Mouse (Mus musculus) duodenum, adult 2 months (tissue): ENCODE measurements around the gene Sec24c. TPM values are rescaled to one million over a fixed set of nuclear protein-coding genes. Genes with fewer than 3 reads are reported as not detected.

ENCODE experiments used
- polyA plus RNA-seq: library from polyadenylated mRNA; depleted of rRNA; stranded (reverse); fragments of >200 nt; gene quantifications from 2 replicates; pipeline ENCODE4 v1.2.3, GENCODE M21; 2012; ENCODE audit warnings: low replicate concordance; rRNA removed

Gene Sec24c
- polyA plus RNA-seq = 197 and 317 TPM in 2 replicates

GRCm38 (mm10) chr14:20674064-20674833 is at the start of gene Sec24c:
TSS of gene Sec24c (plus strand) at chr14:20674308.

GRCm38 (mm10) chr14:20640644-20641437 is 33.3 kb upstream of the Sec24c start, which contains the start of gene Usp54:
TSS of gene Usp54 (minus strand) at chr14:20641063.

GRCm38 (mm10) chr14:20656361-20656760 is 17.7 kb upstream of the Sec24c start, which contains the start of gene Myoz1:
TSS of gene Myoz1 (minus strand) at chr14:20656540.

GRCm38 (mm10) chr14:20668154-20668810 is 5.8 kb upstream of the Sec24c start, which contains the start of gene Synpo2l:
TSS of gene Synpo2l (minus strand) at chr14:20668354.

GRCm38 (mm10) chr14:20694884-20695760 is 21.0 kb downstream of the Sec24c start, which contains the start of gene Fut11:
TSS of gene Fut11 (plus strand) at chr14:20694968.

GRCm38 (mm10) chr14:20702741-20703381 is 28.8 kb downstream of the Sec24c start, which contains the start of gene Chchd1:
TSS of gene Chchd1 (plus strand) at chr14:20703006.

GRCm38 (mm10) chr14:20707201-20708190 is 33.4 kb downstream of the Sec24c start, which contains the start of gene Zswim8:
TSS of gene Zswim8 (plus strand) at chr14:20707552.

GRCm38 (mm10) chr14:20733952-20734774 is 60.1 kb downstream of the Sec24c start, which contains the start of gene Ndst2:
TSS of gene Ndst2 (minus strand) at chr14:20734562.

Other genes starting within 250 kb of the Sec24c start
- not detected in 2 replicates for gene Cfap70, start 222.1 kb upstream of the Sec24c start, polyA plus RNA-seq
- 39.4 and 48.4 TPM in 2 replicates for gene Anxa7, start 194.2 kb upstream of the Sec24c start, polyA plus RNA-seq
- gene Mss51, start 177.4 kb upstream of the Sec24c start, polyA plus RNA-seq = 0.06 and 0.23 TPM in 2 replicates
- gene Ppp3cb, start 127.7 kb upstream of the Sec24c start, polyA plus RNA-seq = 1.1 and 1.2 TPM in 2 replicates
- 0.79 and 2.2 TPM in 2 replicates for gene Usp54, start 33.2 kb upstream of the Sec24c start, polyA plus RNA-seq
- gene Myoz1, start 17.8 kb upstream of the Sec24c start, polyA plus RNA-seq = not detected in 2 replicates
- gene Synpo2l, start 6.0 kb upstream of the Sec24c start, polyA plus RNA-seq = 0.07 TPM in 2 replicates
- gene Fut11, start 20.7 kb downstream of the Sec24c start, polyA plus RNA-seq = 8.1 and 12.3 TPM in 2 replicates
- gene Chchd1, start 28.7 kb downstream of the Sec24c start, polyA plus RNA-seq = 7.5 and 9.7 TPM in 2 replicates
- 125 and 136 TPM in 2 replicates for gene Zswim8, start 33.2 kb downstream of the Sec24c start, polyA plus RNA-seq
- gene Ndst2, start 60.3 kb downstream of the Sec24c start, polyA plus RNA-seq = 15.7 and 28.6 TPM in 2 replicates
- 9.1 and 10.5 TPM in 2 replicates for gene Camk2g, start 119.8 kb downstream of the Sec24c start, polyA plus RNA-seq
- gene Plau, start 162.4 kb downstream of the Sec24c start, polyA plus RNA-seq = 1.5 and 2.0 TPM in 2 replicates